Mouse (Mus musculus) forebrain, embryonic 11.5 days (tissue): ENCODE data around the gene Rag2. TPM values are rescaled to one million over a fixed set of nuclear protein-coding genes. Genes with fewer than 3 reads are reported as not detected.

Experiments used
- ATAC-seq: fragments of 200-750 bp; cut with Nextera tagmentation; replicated peaks from 2 replicates; pipeline ENCODE4 v1.8.0; 2017; ENCODE audit warnings: moderate TSS enrichment; ENCODE audit not compliant: low FRiP score
- DNase-seq: peaks from one replicate; pipeline ENCODE4 v3.0.0-alpha.2; 2017; ENCODE audit warnings: low spot score
- H3K27ac ChIP-seq: fragments of 300-500 bp; sonication (generic); 2 replicates; pipeline ENCODE4 v1.5.1; 2014; ENCODE audit warnings: low read depth, low read length
- H3K27me3 ChIP-seq: fragments of 300-500 bp; sonication (generic); 2 replicates; pipeline ENCODE4 v1.6.1; 2014; ENCODE audit warnings: mild to moderate bottlenecking, low read length, mixed read lengths; ENCODE audit not compliant: control insufficient read depth, insufficient read depth
- H3K36me3 ChIP-seq: fragments of 300-500 bp; sonication (generic); 2 replicates; pipeline ENCODE4 v1.6.1; 2014; ENCODE audit warnings: mild to moderate bottlenecking, low read length, moderate library complexity, mixed read lengths; ENCODE audit not compliant: control insufficient read depth, insufficient read depth
- H3K4me1 ChIP-seq: fragments of 300-500 bp; sonication (generic); replicated peaks from 2 replicates; pipeline ENCODE4 v1.6.1; 2014; ENCODE audit warnings: low read length, mixed read lengths; ENCODE audit not compliant: control insufficient read depth, insufficient read depth
- H3K4me2 ChIP-seq: fragments of 300-500 bp; sonication (generic); 2 replicates; pipeline ENCODE4 v1.6.1; 2014; ENCODE audit warnings: low read depth, mild to moderate bottlenecking, low read length, moderate library complexity, mixed read lengths; ENCODE audit not compliant: severe bottlenecking
- H3K4me3 ChIP-seq: fragments of 300-500 bp; sonication (generic); 2 replicates; pipeline ENCODE4 v1.5.1; 2014; ENCODE audit warnings: low read depth, low read length
- H3K9ac ChIP-seq: fragments of 300-500 bp; sonication (generic); 2 replicates; pipeline ENCODE4 v1.6.1; 2014; ENCODE audit warnings: low read length
- H3K9me3 ChIP-seq: fragments of 300-500 bp; sonication (generic); 2 replicates; pipeline ENCODE4 v1.6.1; 2016; ENCODE audit warnings: low read length, mixed read lengths; ENCODE audit not compliant: control insufficient read depth
- WGBS: fragments of 180-500 bp; shearing (Covaris S2); extraction: QIAGEN DNeasy Blood & Tissue Kit; methylation state at CpG from one replicate; pipeline ENCODE4 v1.1.7; 2014; 5-methylcytosine and 5-hydroxymethylcytosine counted together
- polyA plus RNA-seq: library from polyadenylated mRNA; unstranded; fragments of >200 nt; fragmentation: Nextera tagmentation; extraction: Ambion mirVana; gene quantifications from 2 replicates; pipeline ENCODE4 v1.2.1, GENCODE M21; 2014

Gene Rag2
- polyA plus RNA-seq, 1 experiment from 2014 or later = not detected

- H3K4me3 ChIP-seq = no peak overlapping the region
- H3K4me1 ChIP-seq = 0 out of 2 replicates have a peak, but pooled peaks cover 2% of the 10 kb centered on the region
- H3K27me3 ChIP-seq = no peaks in the 10 kb centered on the region
- no peak for DNase-seq
- no peaks in the 10 kb centered on the region for H3K9me3 ChIP-seq
- no peak overlapping the region for H3K4me2 ChIP-seq
- WGBS = 82% methylated on average over 4 of the region's 4 CpGs
- H3K36me3 ChIP-seq = no peaks in the 10 kb centered on the region
- no peak for ATAC-seq
- H3K9ac ChIP-seq = no peak overlapping the region
- H3K27ac ChIP-seq = no peak overlapping the region
These were observed 6.1 kb upstream of the Rag2 start for GRCm38 (mm10) chr2:101618373-101618772.

DNA sequence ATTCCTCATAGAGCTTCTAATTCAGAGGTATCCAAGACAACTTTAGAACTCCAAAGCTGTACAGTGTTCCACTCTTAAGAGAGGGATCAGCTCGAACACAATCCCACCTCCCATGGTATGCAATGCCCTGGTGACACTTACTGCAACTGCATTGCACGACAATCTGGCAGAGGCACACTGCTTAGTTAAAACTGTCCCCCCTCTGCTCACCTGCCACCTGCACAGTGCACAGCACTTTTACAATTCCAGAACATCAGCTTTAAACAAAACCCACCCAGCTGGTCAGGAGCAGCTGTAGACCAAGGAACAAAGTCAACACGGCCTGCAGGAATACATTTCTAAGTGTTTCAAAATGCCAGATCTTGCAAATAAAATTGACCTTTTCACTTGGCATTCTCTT lies 3.6 kb upstream of the Rag2 start:
- no peak for DNase-seq
- WGBS = 79% methylated on average over 3 of the region's 3 CpGs

DNA sequence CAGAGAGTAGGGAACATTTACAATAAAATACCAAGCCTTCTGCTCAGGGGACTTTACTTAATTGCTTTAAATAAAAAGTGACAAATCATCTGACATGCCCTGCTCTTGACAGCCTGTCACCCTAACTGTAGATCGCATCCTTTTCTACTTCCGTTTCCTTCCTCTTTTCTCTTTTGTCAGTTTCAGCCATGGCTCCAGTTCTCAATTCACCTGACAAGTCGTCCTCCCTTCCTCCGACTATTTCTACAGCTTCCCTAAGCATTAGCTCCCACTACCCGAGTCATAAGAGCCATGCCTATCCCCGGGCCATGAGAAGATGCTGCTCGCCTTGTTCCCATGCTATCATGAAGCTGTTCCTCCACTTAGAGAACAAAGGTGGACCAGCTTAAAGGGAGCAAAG lies 2.9 kb upstream of the Rag2 start:
- H3K27me3 ChIP-seq = no peaks in the 10 kb centered on the region
- H3K4me2 ChIP-seq = no peak overlapping the region
- no peaks in the 10 kb centered on the region for H3K36me3 ChIP-seq
- no peak overlapping the region for H3K9ac ChIP-seq
- DNase-seq (peak; percentile 48), ATAC-seq (no peak)
- no peak overlapping the region for H3K4me3 ChIP-seq
- WGBS = 69% methylated on average over 7 of the region's 7 CpGs
- H3K4me1 ChIP-seq = 0 out of 2 replicates have a peak, but pooled peaks cover 2% of the 10 kb centered on the region
- H3K9me3 ChIP-seq = no peaks in the 10 kb centered on the region
- H3K27ac ChIP-seq = no peak overlapping the region

More for the DNA sequence above, 3.6 kb upstream of the Rag2 start:
- Histone ChIP-seq H3K4me3 (no peak overlapping the region), H3K36me3 (no peaks in the 10 kb centered on the region), H3K27ac (no peak overlapping the region), H3K9ac (no peak overlapping the region), H3K4me1 (0 out of 2 replicates have a peak, but pooled peaks cover 2% of the 10 kb centered on the region), H3K9me3 (no peaks in the 10 kb centered on the region), H3K4me2 (no peak overlapping the region), H3K27me3 (no peaks in the 10 kb centered on the region)
- no peak for ATAC-seq

- H3K27ac ChIP-seq = no peak overlapping the region
- WGBS = 51% methylated on average over 2 of the region's 2 CpGs
- H3K9me3 ChIP-seq = no peaks in the 10 kb centered on the region
- ATAC-seq = 0 out of 2 replicates have a peak, but pooled peaks have one; percentile 20
- no peak overlapping the region for H3K4me2 ChIP-seq
- no peak for DNase-seq
- H3K9ac ChIP-seq = no peak overlapping the region
- no peaks in the 10 kb centered on the region for H3K27me3 ChIP-seq
- H3K4me1 ChIP-seq = 0 out of 2 replicates have a peak, but pooled peaks cover 2% of the 10 kb centered on the region
- H3K4me3 ChIP-seq = no peak overlapping the region
- H3K36me3 ChIP-seq = no peaks in the 10 kb centered on the region
These were observed 1.5 kb upstream of the Rag2 start for GRCm38 (mm10) chr2:101623042-101623441.

DNA sequence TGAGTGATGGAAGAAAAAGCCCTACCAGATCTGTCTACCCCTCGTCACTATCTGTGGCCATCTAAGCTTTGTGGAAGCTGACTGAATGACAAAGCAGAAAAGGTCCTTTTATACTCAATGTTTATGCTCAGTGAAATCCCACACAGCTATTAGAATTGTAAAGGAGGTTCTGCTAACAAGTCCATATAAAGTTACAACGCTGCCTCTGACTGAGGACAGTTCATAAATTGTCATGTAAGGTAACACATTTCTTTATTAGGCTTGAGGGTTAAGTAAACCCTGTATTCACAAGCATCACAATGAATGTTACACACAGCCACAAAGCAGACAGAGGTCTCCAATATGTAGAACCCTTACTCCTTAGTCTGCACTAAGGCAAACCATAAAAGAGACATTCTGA lies 507 bp upstream of the Rag2 start:
- no peak overlapping the region for H3K4me3 ChIP-seq
- WGBS = 54% methylated on average over 2 of the region's 2 CpGs
- H3K4me2 ChIP-seq = no peak overlapping the region
- no peak for DNase-seq
- 0 out of 2 replicates have a peak, but pooled peaks cover 2% of the 10 kb centered on the region for H3K4me1 ChIP-seq
- no peak for ATAC-seq
- no peak overlapping the region for H3K9ac ChIP-seq
- no peaks in the 10 kb centered on the region for H3K9me3 ChIP-seq
- no peak overlapping the region for H3K27ac ChIP-seq
- no peaks in the 10 kb centered on the region for H3K27me3 ChIP-seq
- H3K36me3 ChIP-seq = no peaks in the 10 kb centered on the region

DNA sequence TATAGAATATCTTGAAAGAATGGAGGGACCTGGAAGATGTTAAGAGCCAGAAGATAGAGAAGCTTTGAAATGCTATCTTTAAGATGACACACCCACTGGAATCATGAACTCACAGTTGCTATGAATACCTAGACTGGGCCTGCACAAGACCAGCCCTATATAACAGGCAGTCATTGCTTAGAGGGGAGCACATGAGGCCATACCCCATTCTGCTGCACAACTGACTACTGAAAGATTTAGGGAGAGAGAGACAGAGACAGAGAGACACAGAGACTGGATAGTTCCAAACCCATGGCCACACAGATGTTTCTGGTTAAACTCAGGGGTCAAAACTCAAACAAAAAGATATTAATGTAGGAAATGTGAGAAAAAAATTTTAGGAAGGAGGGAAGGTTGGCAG lies 2.7 kb downstream of the Rag2 start:
- no peaks in the 10 kb centered on the region for H3K9me3 ChIP-seq
- no peak overlapping the region for H3K4me3 ChIP-seq
- H3K27ac ChIP-seq = no peak overlapping the region
- H3K4me1 ChIP-seq = 0 out of 2 replicates have a peak, but pooled peaks cover 2% of the 10 kb centered on the region
- no peak for ATAC-seq
- no peak overlapping the region for H3K4me2 ChIP-seq
- H3K27me3 ChIP-seq = no peaks in the 10 kb centered on the region
- no peak overlapping the region for H3K9ac ChIP-seq
- no peak for DNase-seq
- no peaks in the 10 kb centered on the region for H3K36me3 ChIP-seq

GRCm38 (mm10) chr2:101628297-101629236 lies 4.0 kb downstream of the Rag2 start:
- ATAC-seq (peak; percentile 98), DNase-seq (peak; percentile 82)
- Histone ChIP-seq H3K9me3 (no peaks in the 10 kb centered on the region), H3K4me1 (no peaks in the 10 kb centered on the region), H3K4me3 (peak overlapping the region; percentile 58), H3K36me3 (no peaks in the 10 kb centered on the region), H3K27me3 (no peaks in the 10 kb centered on the region), H3K27ac (peak overlapping the region; percentile 70), H3K9ac (peak overlapping the region; percentile 64), H3K4me2 (peak overlapping the region; percentile 55)
- WGBS = under 1% methylated on average over 31 of the region's 31 CpGs

- Histone ChIP-seq H3K36me3 (no peaks in the 10 kb centered on the region), H3K4me3 (no peak overlapping the region), H3K4me2 (no peak overlapping the region), H3K27me3 (no peaks in the 10 kb centered on the region), H3K27ac (no peak overlapping the region), H3K9ac (no peak overlapping the region), H3K4me1 (no peaks in the 10 kb centered on the region), H3K9me3 (no peaks in the 10 kb centered on the region)
- ATAC-seq (no peak), DNase-seq (no peak)
- 79% methylated on average over 7 of the region's 7 CpGs for WGBS
These were observed 14.7 kb downstream of the Rag2 start for GRCm38 (mm10) chr2:101638979-101639839.
